Mouse (Mus musculus) liver, embryonic 12.5 days (tissue): ENCODE measurements around the gene Tfrc. TPM values are rescaled to one million over a fixed set of nuclear protein-coding genes. Genes with fewer than 3 reads are reported as not detected.

Experiments used
- ATAC-seq: fragments of 200-750 bp; cut with Nextera tagmentation; 2 replicates; pipeline ENCODE4 v1.8.0; 2017; ENCODE audit warnings: moderate number of reproducible peaks, mild to moderate bottlenecking, moderate library complexity
- H3K27ac ChIP-seq: fragments of 300-500 bp; sonication (generic); 2 replicates; pipeline ENCODE4 v1.5.1; 2016; ENCODE audit warnings: mild to moderate bottlenecking
- H3K27me3 ChIP-seq: fragments of 300-500 bp; sonication (generic); replicated peaks from 2 replicates; pipeline ENCODE4 v1.6.1; 2016; ENCODE audit warnings: mild to moderate bottlenecking, moderate library complexity
- H3K36me3 ChIP-seq: fragments of 300-500 bp; sonication (generic); 2 replicates; pipeline ENCODE4 v1.6.1; 2016; ENCODE audit warnings: mild to moderate bottlenecking, moderate library complexity
- H3K4me1 ChIP-seq: fragments of 300-500 bp; sonication (generic); 2 replicates; pipeline ENCODE4 v1.6.1; 2016
- H3K4me2 ChIP-seq: fragments of 300-500 bp; sonication (generic); 2 replicates; pipeline ENCODE4 v1.6.1; 2016; ENCODE audit warnings: mild to moderate bottlenecking, moderate library complexity
- H3K4me3 ChIP-seq: fragments of 300-500 bp; sonication (generic); 2 replicates; pipeline ENCODE4 v1.5.1; 2016; ENCODE audit warnings: mild to moderate bottlenecking, moderate library complexity
- H3K9ac ChIP-seq: fragments of 300-500 bp; sonication (generic); 2 replicates; pipeline ENCODE4 v1.6.1; 2016; ENCODE audit warnings: mild to moderate bottlenecking, moderate library complexity
- H3K9me3 ChIP-seq: fragments of 300-500 bp; sonication (generic); replicated peaks from 2 replicates; pipeline ENCODE4 v1.6.1; 2016; ENCODE audit warnings: mild to moderate bottlenecking, moderate library complexity
- WGBS: fragments of 180-500 bp; shearing (Covaris S2); methylation state at CpG from one replicate; pipeline ENCODE4 v1.1.7; 2016; ENCODE audit not compliant: insufficient replicate concordance; 5-methylcytosine and 5-hydroxymethylcytosine counted together
- polyA plus RNA-seq: library from polyadenylated mRNA; unstranded; fragments of >200 nt; fragmentation: Nextera tagmentation; extraction: Ambion mirVana; gene quantifications from 2 replicates; pipeline ENCODE4 v1.2.1, GENCODE M21; 2016

Tfrc gene
- polyA plus RNA-seq, 1 experiment from 2014 or later: 327 TPM

DNA sequence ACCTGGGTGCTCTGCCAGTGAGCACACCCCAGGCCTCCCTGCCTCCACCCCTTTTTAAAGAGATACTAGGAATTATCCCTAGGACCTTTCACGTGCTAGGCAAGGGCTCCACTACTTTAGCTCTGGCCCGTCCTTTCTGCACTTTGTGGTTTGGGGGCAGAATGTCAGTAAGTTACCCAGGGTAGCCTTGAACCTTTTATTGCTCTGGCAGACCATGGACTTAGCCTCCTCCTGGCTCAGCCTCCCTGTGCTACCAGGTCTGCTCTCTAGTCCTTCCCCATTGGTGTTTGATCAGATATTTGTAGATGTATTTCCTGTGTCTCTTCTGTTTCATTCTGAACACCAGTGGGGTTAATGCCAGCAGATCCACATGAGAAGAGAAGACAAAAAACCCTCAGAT lies 55.5 kb downstream of the Tfrc start:
- Histone ChIP-seq H3K9me3 (no peaks in the 10 kb centered on the region), H3K36me3 (peaks cover 26% of the 10 kb centered on the region), H3K27me3 (no peaks in the 10 kb centered on the region), H3K4me3 (no peak overlapping the region), H3K9ac (peak overlapping the region; percentile 65; the same call in 1 of the 2 replicates), H3K27ac (peak overlapping the region; percentile 98), H3K4me2 (peak overlapping the region; percentile 66), H3K4me1 (peaks cover 94% of the 10 kb centered on the region)
- ATAC-seq: no peak
- 38% methylated on average over 2 of the region's 2 CpGs for WGBS

DNA sequence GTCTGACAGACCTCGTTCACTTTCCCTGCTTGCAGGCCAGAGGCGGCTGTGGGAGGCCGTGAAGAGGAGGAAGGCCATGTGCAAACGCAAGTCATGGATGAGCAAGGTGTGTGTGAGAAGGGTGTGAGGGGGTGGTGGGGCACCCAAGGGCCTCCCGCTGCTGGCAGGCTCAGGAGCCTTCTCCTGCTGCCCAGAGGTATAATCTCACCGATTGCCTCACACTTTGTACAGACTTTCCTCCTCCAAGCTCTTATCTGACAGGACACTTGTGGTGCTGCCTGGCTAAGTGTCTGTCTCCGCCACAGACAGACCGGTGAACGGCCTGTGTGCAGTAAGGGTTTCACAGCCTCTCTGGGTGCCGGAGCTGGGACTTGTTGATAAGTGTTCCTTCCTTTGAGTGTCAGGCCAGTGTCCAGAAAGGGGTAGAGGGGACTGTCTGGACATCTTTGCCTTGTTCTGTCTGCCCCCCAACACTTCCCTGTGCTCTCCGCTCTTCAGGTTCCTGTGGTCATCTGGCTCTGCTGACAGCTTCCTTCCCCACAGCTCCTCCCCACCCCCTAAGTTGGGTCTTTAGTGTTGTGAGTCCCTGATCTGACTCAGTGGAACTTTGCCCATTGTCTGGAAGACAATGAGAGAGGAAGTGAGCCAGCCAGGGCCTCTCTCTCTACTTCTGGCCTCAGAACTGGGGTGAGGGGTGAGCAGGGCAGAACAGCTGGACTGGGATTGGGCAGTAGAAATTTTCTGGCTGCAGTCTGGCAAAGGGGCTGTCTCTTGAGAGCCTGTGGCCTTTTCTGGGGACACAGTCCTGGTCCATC lies 57.3 kb downstream of the Tfrc start:
- H3K4me1 ChIP-seq: peaks cover 94% of the 10 kb centered on the region
- H3K9me3 ChIP-seq: no peaks in the 10 kb centered on the region
- peak overlapping the region; percentile 66 for H3K4me2 ChIP-seq
- H3K4me3 ChIP-seq: peak overlapping the region; percentile 18
- peak; percentile 95 for ATAC-seq
- H3K36me3 ChIP-seq: peaks cover 42% of the 10 kb centered on the region
- WGBS: 6% methylated on average over 11 of the region's 11 CpGs
- peak overlapping the region; percentile 98 for H3K27ac ChIP-seq
- H3K27me3 ChIP-seq: no peaks in the 10 kb centered on the region
- peak overlapping the region; percentile 65 for H3K9ac ChIP-seq

DNA sequence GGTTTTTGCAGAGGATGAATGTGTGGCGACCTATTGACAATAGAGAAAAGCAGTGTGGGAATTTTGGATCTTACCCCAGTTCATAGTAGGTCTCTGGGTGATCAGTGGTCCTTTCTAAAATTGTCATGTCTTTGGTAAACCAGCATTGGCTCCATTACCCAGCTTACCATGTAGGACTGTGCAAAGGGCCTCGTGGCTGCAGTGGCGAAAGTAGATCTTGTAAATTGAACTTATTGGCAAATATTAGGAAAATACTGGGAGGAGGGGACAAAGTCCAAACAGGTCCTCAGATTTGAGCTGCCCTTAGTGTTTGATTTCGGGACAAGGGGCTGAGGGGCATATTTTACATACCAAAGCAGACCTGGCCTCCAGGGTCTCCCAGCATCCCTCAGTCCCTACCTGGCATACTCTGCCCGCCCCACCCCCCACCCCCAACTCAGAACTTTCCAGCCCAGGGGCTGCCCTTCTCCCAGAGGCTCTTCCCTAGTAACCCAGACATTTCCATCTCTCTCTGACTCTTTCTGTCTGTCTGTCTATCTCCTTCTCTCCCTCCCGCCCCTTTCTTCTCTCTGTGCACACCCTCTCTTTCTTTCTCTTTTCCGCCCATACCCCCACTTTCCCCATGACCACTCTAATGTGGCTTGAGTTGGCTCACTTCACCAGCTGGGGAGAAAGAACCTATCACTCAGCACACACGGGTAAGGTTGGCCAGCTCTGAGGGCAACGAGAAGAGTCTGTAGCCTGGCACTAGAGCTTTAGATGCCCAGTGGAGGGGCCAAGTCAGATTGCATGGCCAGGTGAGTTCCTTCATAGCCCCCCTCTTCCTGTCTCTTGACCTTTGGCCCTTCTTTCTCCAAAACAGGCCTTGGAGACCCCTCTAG lies 58.2 kb downstream of the Tfrc start:
- Histone ChIP-seq H3K4me2 (peak overlapping the region; percentile 66), H3K27me3 (no peaks in the 10 kb centered on the region), H3K9me3 (no peaks in the 10 kb centered on the region), H3K9ac (peak overlapping the region; percentile 58), H3K4me3 (peak overlapping the region; percentile 18), H3K36me3 (peaks cover 51% of the 10 kb centered on the region), H3K4me1 (peaks cover 94% of the 10 kb centered on the region), H3K27ac (peak overlapping the region; percentile 98)
- ATAC-seq: no peak
- WGBS: 51% methylated on average over 9 of the region's 9 CpGs

DNA sequence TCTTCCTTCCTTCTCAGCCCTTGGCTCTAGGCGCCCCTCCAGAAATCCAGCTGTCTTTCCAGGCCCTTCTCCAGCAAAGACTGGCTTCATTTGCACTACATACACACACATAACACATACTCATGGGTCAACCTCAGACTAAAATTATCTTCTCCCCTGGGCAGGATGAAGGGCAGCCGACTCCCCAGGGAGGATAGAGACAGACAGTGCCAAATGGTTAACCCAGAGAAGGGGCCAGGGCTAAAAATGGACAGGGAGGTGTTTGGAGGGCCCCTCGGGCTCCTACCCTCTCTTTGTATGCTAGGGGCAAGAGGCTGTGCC lies 58.8 kb downstream of the Tfrc start:
- Histone ChIP-seq H3K9ac (no peak overlapping the region), H3K4me3 (no peak overlapping the region), H3K27me3 (no peaks in the 10 kb centered on the region), H3K36me3 (peaks cover 57% of the 10 kb centered on the region), H3K9me3 (no peaks in the 10 kb centered on the region), H3K4me2 (0 out of 2 replicates have a peak overlapping the region, but pooled peaks have one; percentile 66), H3K27ac (peak overlapping the region; percentile 98), H3K4me1 (peaks cover 95% of the 10 kb centered on the region)
- no peak for ATAC-seq
- WGBS: 62% methylated on average over 3 of the region's 3 CpGs

DNA sequence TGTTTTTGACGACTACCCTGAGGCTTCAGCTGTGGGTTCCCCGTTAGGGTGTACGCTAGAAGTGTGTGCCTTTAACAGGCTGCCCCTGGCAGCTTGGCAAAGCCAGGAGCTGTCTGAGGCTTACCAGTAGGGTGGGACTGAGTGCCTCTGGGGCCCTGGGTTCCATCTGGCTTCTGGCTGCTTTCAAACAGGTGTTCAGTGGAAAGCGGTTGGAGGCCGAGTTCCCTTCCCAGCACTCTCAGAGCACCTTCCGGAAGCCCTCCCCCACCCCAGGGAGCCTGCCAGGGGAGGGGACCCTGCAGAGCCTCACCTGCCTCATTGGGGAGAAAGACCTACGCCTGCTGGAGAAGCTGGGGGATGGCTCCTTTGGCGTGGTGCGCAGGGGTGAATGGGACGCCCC lies 59.3 kb downstream of the Tfrc start:
- Histone ChIP-seq H3K27me3 (no peaks in the 10 kb centered on the region), H3K4me1 (peaks cover 95% of the 10 kb centered on the region), H3K9ac (0 out of 2 replicates have a peak overlapping the region, but pooled peaks have one; percentile 8), H3K4me2 (no peak overlapping the region), H3K36me3 (peaks cover 61% of the 10 kb centered on the region), H3K27ac (peak overlapping the region; percentile 98), H3K4me3 (no peak overlapping the region), H3K9me3 (no peaks in the 10 kb centered on the region)
- no peak for ATAC-seq
- WGBS: 75% methylated on average over 10 of the region's 10 CpGs

DNA sequence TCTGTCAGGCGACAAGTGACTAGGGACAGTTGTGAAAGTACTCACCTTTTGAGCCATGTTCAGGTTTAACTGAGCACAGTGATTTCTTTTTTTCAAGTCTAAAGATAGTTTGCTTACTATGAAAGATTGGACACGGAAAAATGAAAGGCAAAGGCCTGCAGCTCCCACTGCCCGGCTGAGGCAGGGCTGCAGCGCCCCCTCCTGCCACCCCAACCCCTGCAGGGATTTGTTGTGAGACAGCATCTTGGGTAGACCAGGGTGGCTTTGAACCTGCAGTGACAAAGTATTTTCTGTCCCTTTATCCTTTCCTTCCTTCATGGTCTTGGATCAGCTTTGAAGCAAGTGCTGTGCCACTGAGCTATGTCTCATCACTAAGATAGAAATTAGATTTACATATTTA lies 59.8 kb downstream of the Tfrc start:
- Histone ChIP-seq H3K4me3 (no peak overlapping the region), H3K36me3 (peaks cover 63% of the 10 kb centered on the region), H3K9ac (no peak overlapping the region), H3K27ac (no peak overlapping the region), H3K4me2 (no peak overlapping the region), H3K4me1 (peaks cover 95% of the 10 kb centered on the region), H3K9me3 (no peaks in the 10 kb centered on the region), H3K27me3 (no peaks in the 10 kb centered on the region)
- 79% methylated on average over 4 of the region's 4 CpGs for WGBS
- no peak for ATAC-seq

DNA sequence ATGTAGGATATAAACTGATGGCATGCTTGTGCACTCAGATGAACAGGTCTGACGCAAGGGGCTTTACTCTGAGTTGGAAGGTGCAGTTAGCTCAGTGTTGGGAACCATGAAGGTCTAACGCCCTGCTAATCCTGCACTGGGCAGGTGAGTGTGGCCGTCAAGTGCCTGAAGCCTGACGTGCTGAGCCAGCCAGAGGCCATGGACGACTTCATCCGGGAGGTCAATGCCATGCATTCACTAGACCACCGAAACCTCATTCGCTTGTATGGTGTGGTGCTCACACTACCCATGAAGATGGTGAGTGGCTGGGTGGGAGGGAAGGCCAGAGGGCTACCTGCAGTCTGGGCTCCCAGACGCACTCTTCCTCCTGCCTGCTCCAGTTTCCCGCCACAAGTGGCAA lies 60.5 kb downstream of the Tfrc start:
- H3K9ac ChIP-seq: no peak overlapping the region
- no peaks in the 10 kb centered on the region for H3K27me3 ChIP-seq
- ATAC-seq: no peak
- peaks cover 90% of the 10 kb centered on the region for H3K4me1 ChIP-seq
- no peak overlapping the region for H3K4me3 ChIP-seq
- H3K9me3 ChIP-seq: no peaks in the 10 kb centered on the region
- peaks cover 66% of the 10 kb centered on the region for H3K36me3 ChIP-seq
- WGBS: 90% methylated on average over 10 of the region's 10 CpGs
- H3K27ac ChIP-seq: no peak overlapping the region
- no peak overlapping the region for H3K4me2 ChIP-seq

DNA sequence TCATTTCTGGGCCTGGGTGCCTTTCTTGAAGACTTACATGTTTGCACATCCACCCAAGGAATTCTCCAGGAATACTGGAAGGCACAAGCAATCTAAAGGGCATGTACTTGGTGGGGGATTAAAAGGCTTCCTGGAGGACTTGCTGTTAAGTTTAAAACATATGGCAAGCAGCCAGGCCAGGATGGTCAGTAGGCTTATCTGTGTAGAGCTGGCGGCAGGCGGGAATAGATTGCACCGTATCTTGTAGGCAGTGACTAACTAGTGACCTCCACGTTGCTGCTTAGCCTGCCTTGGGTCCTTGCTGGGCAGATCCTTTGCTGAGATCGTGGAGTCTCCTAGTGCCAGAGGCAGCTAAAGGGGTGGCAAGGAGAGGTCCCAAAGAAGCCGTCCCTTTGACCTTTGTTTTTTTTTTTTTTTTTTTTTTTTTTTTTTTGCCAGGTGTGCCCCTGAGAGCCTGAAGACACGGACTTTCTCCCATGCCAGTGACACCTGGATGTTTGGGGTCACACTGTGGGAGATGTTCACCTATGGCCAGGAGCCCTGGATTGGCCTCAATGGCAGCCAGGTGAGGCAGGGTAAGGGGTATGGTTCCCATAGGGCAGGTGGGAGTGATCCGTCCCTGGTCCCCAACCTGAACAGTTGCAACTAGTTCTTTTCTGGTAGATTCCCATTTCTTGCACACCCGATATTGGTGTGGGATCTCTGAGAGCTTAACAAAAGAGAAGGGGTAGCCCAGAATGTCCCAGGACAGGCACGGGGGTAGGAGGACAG lies 61.8 kb downstream of the Tfrc start:
- 50% methylated on average over 10 of the region's 10 CpGs for WGBS
- no peak overlapping the region for H3K4me3 ChIP-seq
- peak overlapping the region; percentile 26 for H3K4me2 ChIP-seq
- H3K27ac ChIP-seq: peak overlapping the region; percentile 67
- H3K4me1 ChIP-seq: peaks cover 77% of the 10 kb centered on the region
- H3K27me3 ChIP-seq: no peaks in the 10 kb centered on the region
- no peak for ATAC-seq
- peaks cover 77% of the 10 kb centered on the region for H3K36me3 ChIP-seq
- H3K9ac ChIP-seq: peak overlapping the region; percentile 32; the same call in 1 of the 2 replicates
- H3K9me3 ChIP-seq: no peaks in the 10 kb centered on the region

DNA sequence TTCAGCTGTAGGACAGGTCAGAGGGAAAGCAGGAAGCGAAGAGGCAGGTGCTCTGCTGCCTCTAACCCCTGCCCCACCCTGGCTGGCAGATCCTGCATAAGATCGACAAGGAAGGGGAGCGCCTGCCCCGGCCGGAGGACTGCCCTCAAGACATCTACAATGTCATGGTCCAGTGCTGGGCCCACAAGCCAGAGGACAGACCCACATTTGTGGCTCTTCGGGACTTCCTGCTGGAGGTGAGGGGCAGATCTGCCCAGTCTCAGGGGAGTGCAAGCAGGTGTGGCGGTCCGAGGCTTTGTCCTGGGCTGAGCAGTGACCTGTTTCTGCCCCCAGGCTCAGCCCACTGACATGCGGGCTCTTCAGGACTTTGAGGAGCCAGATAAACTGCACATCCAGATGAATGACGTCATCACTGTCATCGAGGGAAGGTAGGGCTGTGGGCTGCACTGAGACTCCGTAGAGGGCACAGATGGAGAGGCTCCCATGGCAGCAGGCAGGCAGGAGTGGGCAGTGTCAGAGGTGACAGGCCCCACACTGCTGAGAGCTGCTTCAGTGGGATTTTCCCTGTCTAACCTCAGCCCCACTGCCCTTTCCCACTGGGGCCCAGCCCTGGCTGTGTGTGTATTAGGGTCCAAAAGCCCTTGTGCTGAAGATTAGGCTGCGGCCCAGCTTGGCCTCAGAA lies 62.6 kb downstream of the Tfrc start:
- 74% methylated on average over 13 of the region's 13 CpGs for WGBS
- no peaks in the 10 kb centered on the region for H3K9me3 ChIP-seq
- H3K4me1 ChIP-seq: peaks cover 69% of the 10 kb centered on the region
- H3K4me3 ChIP-seq: no peak overlapping the region
- peaks cover 85% of the 10 kb centered on the region for H3K36me3 ChIP-seq
- H3K9ac ChIP-seq: peak overlapping the region; percentile 36; the same call in 1 of the 2 replicates
- no peaks in the 10 kb centered on the region for H3K27me3 ChIP-seq
- 0 out of 2 replicates have a peak overlapping the region, but pooled peaks have one; percentile 1 for H3K27ac ChIP-seq
- ATAC-seq: no peak
- H3K4me2 ChIP-seq: peak overlapping the region; percentile 26

DNA sequence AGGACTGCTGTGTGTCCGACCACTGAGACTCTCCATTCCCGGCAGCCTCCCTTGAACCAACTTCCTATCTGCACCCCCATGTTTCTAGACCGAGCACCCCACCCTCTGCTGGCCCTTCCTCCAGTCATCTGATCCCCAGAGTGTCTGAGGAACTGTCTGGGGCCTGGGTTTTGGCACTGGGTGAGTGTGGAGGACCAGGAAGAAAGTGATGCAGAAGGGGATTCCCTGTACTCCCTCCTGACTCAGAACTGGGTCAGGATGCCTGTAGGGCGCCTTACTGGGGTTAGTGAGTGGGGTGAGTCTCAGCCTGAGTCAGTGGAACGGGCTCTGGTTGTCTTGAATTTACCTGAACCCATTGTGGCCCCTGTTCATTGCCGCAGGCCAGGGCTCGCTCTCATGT lies 63.5 kb downstream of the Tfrc start:
- H3K27me3 ChIP-seq: no peaks in the 10 kb centered on the region

More for the DNA sequence above, 63.5 kb downstream of the Tfrc start:
- ATAC-seq: no peak
- Histone ChIP-seq H3K27ac (peak overlapping the region; percentile 1), H3K4me1 (peaks cover 64% of the 10 kb centered on the region), H3K4me2 (peak overlapping the region; percentile 26; the same call in 1 of the 2 replicates), H3K9ac (no peak overlapping the region), H3K9me3 (no peaks in the 10 kb centered on the region), H3K36me3 (peaks cover 92% of the 10 kb centered on the region), H3K4me3 (no peak overlapping the region)
- WGBS: 76% methylated on average over 7 of the region's 7 CpGs
